Mouse (Mus musculus): ENCODE measurements around the gene Sars.

Gene Sars

GRCm38 (mm10) chr3:108444698-108445365 lies at the start of gene Sars:
Gene Sars (minus strand): TSS chr3:108445209.
- peak; percentile 86 for DNase-seq (ENCODE audit: low spot score)

GRCm38 (mm10) chr3:108489968-108490367 lies 45.0 kb upstream of the Sars start:
- DNase-seq (ENCODE audit: low spot score), result no peak

DNA sequence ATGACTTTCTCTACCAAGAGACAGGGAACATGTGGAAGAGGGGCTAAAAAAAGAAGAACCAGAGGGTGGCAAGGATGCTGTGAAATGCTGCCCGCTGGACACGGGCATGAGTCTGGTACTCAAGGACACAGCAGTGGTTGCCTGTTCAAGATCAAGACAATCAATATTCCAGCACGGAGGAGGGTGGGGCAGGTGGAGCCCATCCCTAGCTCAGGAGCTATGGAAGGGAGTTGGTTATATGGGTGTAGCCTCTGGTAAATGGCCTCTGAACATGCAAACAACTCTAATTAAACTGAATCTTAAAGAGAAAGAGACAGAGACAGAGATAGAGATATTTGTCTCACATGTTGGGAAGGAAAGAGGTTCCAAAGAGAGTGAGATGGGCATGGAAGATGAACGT lies 39.7 kb upstream of the Sars start:
- no peak for DNase-seq (ENCODE audit: low spot score)

DNA sequence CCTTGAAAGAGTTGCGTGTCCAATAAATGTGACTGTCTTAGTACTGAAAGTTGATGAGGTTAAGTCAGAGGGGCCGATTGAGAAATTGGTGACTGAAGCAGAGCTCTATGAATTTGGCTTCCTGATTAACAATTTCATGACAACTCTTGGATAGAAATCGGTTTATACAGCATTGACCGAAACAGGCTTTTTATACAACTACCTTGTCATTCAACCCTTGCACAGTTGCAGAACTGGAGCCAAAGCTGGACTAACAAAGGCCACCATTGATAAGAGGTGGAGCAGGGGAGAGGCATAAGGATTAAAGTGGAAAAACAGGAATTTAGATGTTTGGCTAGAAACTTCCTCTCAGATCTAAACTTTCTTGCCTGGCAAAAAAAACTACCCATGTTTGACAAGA lies 33.8 kb upstream of the Sars start:
- no peak for DNase-seq (ENCODE audit: low spot score)

- no peak for DNase-seq (ENCODE audit: low spot score)
Observed at GRCm38 (mm10) chr3:108476761-108477619, 32.0 kb upstream of the Sars start.

GRCm38 (mm10) chr3:108475496-108475895 lies 30.5 kb upstream of the Sars start:
- no peak for DNase-seq (ENCODE audit: low spot score)

- no peak for DNase-seq (ENCODE audit: low spot score)
Observed at GRCm38 (mm10) chr3:108474969-108475368, 30.0 kb upstream of the Sars start.

- DNase-seq (ENCODE audit: low spot score), result no peak
Observed at GRCm38 (mm10) chr3:108467760-108468159, 22.8 kb upstream of the Sars start.

GRCm38 (mm10) chr3:108466425-108466824 lies 21.4 kb upstream of the Sars start:
- no peak for DNase-seq (ENCODE audit: low spot score)

DNA sequence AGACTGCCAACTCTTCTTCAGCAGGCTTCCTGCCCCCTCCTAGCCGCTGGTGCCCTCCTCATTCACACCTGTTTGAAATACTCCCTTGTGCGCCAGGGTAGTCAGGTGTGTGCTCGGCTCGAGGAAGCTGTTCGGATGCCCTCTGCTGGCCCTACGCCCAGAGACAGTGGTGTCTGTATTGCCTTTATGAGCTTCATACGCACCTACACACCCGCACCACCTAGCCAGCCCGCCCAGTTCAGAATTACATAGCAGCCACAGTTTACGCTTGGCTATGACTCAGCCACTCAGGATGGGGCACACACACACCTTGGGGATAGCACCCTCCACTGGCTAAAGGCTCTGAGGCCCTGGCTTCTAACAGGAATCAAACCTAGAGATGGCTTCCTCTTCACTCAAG lies 13.9 kb upstream of the Sars start:
- DNase-seq (ENCODE audit: low spot score), result no peak

DNA sequence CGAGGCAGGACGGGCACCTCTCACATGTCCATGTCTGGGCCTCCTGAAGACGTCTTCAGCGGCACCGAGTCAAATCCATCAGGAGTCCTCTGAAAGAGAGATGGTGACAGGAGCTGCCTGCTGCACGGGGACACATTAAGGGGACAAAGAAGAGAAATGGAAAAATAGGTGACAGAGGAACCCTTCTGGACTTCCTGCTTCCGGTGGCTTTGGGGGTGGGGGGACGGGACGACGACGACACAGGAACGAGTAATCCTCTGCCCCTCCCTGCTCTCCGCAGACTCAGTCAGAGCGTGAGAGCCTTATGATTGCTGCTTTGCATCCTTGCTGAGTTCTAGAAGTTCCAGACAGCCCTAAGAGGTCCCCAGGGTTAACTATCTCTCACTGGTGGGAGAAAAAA lies 13.4 kb upstream of the Sars start:
- DNase-seq (ENCODE audit: low spot score), result no peak

GRCm38 (mm10) chr3:108454172-108454571 lies 9.2 kb upstream of the Sars start:
- DNase-seq (ENCODE audit: low spot score), result no peak

DNA sequence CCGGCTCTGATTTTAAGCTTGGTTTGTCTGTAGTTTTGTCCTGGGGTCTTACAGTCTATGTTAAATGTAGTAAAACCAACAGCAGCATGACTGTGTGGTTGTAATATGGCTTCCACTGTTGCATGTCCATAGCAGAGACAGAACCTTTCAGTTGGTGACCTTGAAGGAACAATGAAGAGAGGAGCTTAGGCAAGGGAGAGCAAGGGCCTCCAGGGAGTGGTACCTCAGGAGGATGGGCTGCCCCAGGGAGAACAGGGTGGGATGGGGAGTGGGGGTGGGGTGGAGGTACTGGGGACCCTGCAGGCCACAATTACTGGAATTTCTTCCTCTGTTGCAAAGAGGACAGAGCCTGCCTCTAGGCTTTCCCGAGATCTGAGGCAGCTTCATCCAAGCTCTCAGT lies 7.0 kb upstream of the Sars start:
- DNase-seq (ENCODE audit: low spot score), result no peak

DNA sequence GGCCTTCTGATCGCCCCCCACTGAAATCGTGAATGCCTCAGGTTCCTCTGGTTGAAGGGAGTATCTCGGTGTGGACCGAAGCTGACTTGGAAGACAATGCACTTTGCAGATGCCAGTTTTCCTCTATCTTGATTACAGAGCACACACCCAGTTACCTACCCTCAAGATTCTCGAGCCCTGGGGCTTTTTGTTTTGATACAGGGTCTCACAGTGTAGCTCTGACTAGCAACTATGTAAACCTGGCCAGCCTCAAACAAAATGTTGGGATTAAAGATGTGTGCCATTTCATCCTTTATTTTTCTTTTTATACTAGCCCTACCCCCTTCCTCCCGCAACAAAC lies 327 bp upstream of the Sars start:
- no peak for DNase-seq (ENCODE audit: low spot score)

DNA sequence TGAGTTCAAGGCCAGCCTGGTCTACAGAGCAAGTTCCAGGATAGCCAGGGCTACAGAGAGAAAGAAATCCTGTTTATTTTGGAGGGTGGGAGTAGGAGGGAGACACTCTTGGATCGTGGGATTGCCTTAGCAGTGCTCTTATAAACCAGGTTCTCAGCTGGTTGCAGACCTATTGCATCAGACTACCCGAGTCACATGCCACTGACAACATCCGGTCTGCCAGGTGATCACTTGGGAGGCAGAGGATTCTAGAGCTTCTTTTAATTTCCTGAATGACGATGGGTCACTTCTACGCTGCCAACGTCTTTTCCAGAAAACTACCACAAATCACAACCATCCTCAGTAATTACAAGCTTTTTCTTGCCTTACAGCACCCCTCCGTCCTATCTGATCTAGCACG lies 980 bp downstream of the Sars start:
- no peak for DNase-seq (ENCODE audit: low spot score)

DNA sequence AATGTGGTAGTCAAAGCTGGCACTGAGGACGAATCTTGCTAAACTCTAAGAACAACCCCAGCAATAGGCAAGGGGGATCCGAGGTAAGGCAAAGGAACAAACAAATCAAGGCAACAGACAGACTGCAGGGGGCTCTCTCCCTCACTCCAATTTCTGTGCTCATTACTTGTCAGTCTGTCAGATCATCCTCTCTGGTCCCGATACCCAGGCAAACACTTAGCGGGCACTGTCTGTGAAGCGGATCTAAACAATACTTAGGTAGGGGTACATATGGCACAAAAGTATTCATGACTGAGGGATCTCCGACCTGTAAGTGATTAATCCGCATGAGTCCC lies 8.7 kb downstream of the Sars start:
- no peak for DNase-seq (ENCODE audit: low spot score)

DNA sequence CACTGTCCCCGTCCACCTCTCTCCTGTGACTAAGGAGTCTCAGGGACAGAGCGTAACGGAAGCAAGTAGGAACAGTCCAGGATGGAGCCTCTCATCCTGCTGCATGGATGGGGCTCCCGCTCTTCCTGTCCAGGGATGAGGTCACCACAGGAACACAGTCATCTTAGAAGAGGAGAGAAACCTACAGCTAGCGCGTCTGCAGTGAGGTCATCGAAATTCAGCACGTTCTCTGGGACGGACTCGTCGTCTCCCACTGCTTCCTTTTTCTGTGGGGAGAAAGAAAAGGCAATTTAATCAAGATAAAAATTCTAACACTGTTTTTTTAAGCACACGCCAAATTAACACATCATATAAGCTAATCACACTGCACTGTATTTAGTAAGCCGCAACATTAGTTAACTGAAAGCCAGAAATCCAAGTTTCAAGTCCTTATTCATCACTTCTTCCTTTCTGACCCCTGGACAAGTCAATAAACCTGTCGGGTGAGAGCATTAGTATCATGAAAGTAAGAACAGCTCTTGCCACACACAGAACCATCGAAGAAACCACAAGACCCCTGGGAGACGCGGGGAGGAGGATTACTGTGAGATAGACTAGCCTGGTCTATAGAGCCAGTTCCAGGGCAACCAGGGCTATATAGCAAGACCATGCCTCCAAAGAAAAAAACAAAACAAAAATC lies 9.2 kb downstream of the Sars start:
- DNase-seq (ENCODE audit: low spot score), result no peak

- DNase-seq (ENCODE audit: low spot score), result no peak
Observed at GRCm38 (mm10) chr3:108433881-108434495, 11.0 kb downstream of the Sars start.

DNA sequence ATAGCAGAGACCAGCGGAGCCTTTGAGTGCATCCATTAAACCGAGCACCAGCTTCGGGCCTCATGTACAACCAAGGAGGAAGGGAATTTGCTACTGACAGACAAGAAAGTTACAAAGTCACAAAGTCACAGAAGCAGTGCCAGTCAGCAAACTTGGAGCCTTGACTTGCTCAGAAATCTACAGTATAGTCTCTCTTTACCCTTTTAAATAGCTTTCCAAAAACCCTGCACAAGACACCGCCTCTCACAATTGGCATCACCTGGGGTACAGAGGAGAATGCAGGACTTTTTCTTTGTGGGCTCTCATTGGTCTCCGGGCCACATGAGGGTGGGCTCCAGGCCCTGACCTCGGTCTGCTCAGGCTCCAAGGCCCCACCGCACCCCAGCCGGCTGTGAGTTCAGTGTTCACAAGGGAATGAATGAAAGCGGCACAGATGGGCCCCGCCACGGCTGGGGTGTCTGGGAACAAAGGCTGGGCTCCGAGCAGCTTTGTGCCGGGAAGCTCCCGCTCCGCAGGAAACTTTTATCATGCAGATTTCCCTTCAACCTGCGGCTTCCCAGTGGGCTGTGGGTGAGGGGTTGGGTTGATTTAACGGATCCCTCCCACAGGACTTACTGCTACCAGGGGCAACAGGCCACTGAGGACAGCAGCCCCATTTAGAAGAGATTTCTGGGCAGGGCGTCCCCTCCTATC lies 11.7 kb downstream of the Sars start:
- no peak for DNase-seq (ENCODE audit: low spot score)

- DNase-seq (ENCODE audit: low spot score), result no peak
Observed at GRCm38 (mm10) chr3:108432542-108433187, 12.3 kb downstream of the Sars start.

- DNase-seq (ENCODE audit: low spot score), result no peak
Observed at GRCm38 (mm10) chr3:108425624-108426018, 19.4 kb downstream of the Sars start.

Measured in ovary, adult 18-20 months (tissue).